Comparison of ENCODE assay signal across 8 mouse cellular contexts in genomic region chr11:120437152-120437856, GRCm38 (mm10). TPM values are rescaled to one million over a fixed set of nuclear protein-coding genes. Genes with fewer than 3 reads are reported as not detected.
A peak's percentile ranks its signal among the peaks of the same experiment; 100 is the strongest.
DNase-seq lines count a peak whose midpoint lies in the region; ATAC-seq and TF ChIP-seq lines count a peak whose summit lies in the region.

TSS of gene Nploc4 (minus strand) at chr11:120437708.

- intact Hi-C loops in heart, postnatal 10 days (cut with DNase I): no loop called here

- TF ChIP-seq CTCF in stomach, postnatal 0 days (IDR thresholded peaks at IDR 0.05; ENCODE audit: low read depth): peak; percentile 32; the same call in 1 of the 2 replicates

- H3K9me3 ChIP-seq in forebrain, embryonic 14.5 days (replicated peaks; ENCODE audit: control insufficient read depth, low read length): no peaks in the 10 kb centered on the region
- H3K9me3 ChIP-seq in liver, embryonic 15.5 days (replicated peaks): no peaks in the 10 kb centered on the region
- H3K9me3 ChIP-seq in neural tube, embryonic 11.5 days (ENCODE audit: control insufficient read depth, low read length): no peaks in the 10 kb centered on the region
- H3K9me3 ChIP-seq in stomach, postnatal 0 days (ENCODE audit: control insufficient read depth, low read length): no peaks in the 10 kb centered on the region

- no peaks in the 10 kb centered on the region for H3K27me3 ChIP-seq in forebrain, embryonic 14.5 days (replicated peaks; ENCODE audit: control insufficient read depth, insufficient read depth, low read length)
- H3K27me3 ChIP-seq in liver, embryonic 15.5 days: no peaks in the 10 kb centered on the region
- no peaks in the 10 kb centered on the region for H3K27me3 ChIP-seq in neural tube, embryonic 11.5 days (ENCODE audit: control insufficient read depth, insufficient read depth, low read length)
- H3K27me3 ChIP-seq in stomach, postnatal 0 days (ENCODE audit: control insufficient read depth, insufficient read depth, low read length): no peaks in the 10 kb centered on the region

- H3K4me2 ChIP-seq in forebrain, embryonic 14.5 days (ENCODE audit: low read length): peak within 1 kb of the TSS; percentile 87
- H3K4me2 ChIP-seq in liver, embryonic 15.5 days: peak within 1 kb of the TSS; percentile 76
- H3K4me2 ChIP-seq in neural tube, embryonic 11.5 days (ENCODE audit: low read depth): peak within 1 kb of the TSS; percentile 75
- H3K4me2 ChIP-seq in stomach, postnatal 0 days (replicated peaks; ENCODE audit: low read depth): peak within 1 kb of the TSS; percentile 80

- no peak for TF ChIP-seq EP300 in stomach, postnatal 0 days (optimal IDR thresholded peaks at IDR 0.05)

- H3K4me1 ChIP-seq in forebrain, embryonic 14.5 days (ENCODE audit: control insufficient read depth, insufficient read depth, low read length): peaks cover 11% of the 10 kb centered on the region
- H3K4me1 ChIP-seq in liver, embryonic 15.5 days (replicated peaks): peaks cover 15% of the 10 kb centered on the region
- H3K4me1 ChIP-seq in neural tube, embryonic 11.5 days (ENCODE audit: control insufficient read depth, insufficient read depth, low read length): peaks cover 12% of the 10 kb centered on the region
- no peaks in the 10 kb centered on the region for H3K4me1 ChIP-seq in stomach, postnatal 0 days (replicated peaks; ENCODE audit: control insufficient read depth, insufficient read depth)

- peak within 1 kb of the TSS; percentile 58; the same call in 1 of the 2 replicates for H3K27ac ChIP-seq in forebrain, embryonic 14.5 days (ENCODE audit: low read depth, low read length)
- peak within 1 kb of the TSS; percentile 95 for H3K27ac ChIP-seq in liver, embryonic 15.5 days (replicated peaks)
- peak within 1 kb of the TSS; percentile 64; the same call in 1 of the 2 replicates for H3K27ac ChIP-seq in neural tube, embryonic 11.5 days (ENCODE audit: low read depth, low read length)
- H3K27ac ChIP-seq in stomach, postnatal 0 days (replicated peaks): peak within 1 kb of the TSS; percentile 86

- H3K4me3 ChIP-seq in forebrain, embryonic 14.5 days (ENCODE audit: low read depth, low read length): peak within 1 kb of the TSS; percentile 90
- H3K4me3 ChIP-seq in liver, embryonic 15.5 days (replicated peaks): peak within 1 kb of the TSS; percentile 81
- peak within 1 kb of the TSS; percentile 99 for H3K4me3 ChIP-seq in neural tube, embryonic 11.5 days (ENCODE audit: low read depth, low read length)
- H3K4me3 ChIP-seq in stomach, postnatal 0 days (ENCODE audit: low read depth, low read length): peak within 1 kb of the TSS; percentile 99

- peak; percentile 90 for DNase-seq in ES-CJ7 (ENCODE audit: low read depth, low spot score)
- peak; percentile 84 for DNase-seq in cerebellum, adult 11 months
- peak; percentile 88 for DNase-seq in forebrain, embryonic 14.5 days (ENCODE audit: low spot score)
- peak; percentile 93 to 95 for DNase-seq in heart, postnatal 10 days
- peak; percentile 94 to 96 for DNase-seq in kidney, postnatal 4 days
- DNase-seq in neural tube, embryonic 11.5 days (ENCODE audit: low spot score): peak; percentile 94
- DNase-seq in stomach, postnatal 0 days (ENCODE audit: low spot score): peak; percentile 90

- peak within 1 kb of the TSS; percentile 97 for H3K9ac ChIP-seq in forebrain, embryonic 14.5 days (ENCODE audit: low read length)
- peak within 1 kb of the TSS; percentile 95 for H3K9ac ChIP-seq in liver, embryonic 15.5 days
- peak within 1 kb of the TSS; percentile 98 for H3K9ac ChIP-seq in neural tube, embryonic 11.5 days (ENCODE audit: low read length)
- H3K9ac ChIP-seq in stomach, postnatal 0 days (ENCODE audit: low read length): peak within 1 kb of the TSS; percentile 95

- under 1% methylated on average over 76 of the region's 77 CpGs for WGBS in forebrain, embryonic 14.5 days
- under 1% methylated on average over 77 of the region's 77 CpGs for WGBS in liver, embryonic 15.5 days (ENCODE audit: insufficient replicate concordance)
- WGBS in neural tube, embryonic 11.5 days: under 1% methylated on average over 55 of the region's 77 CpGs
- WGBS in stomach, postnatal 0 days: 2% methylated on average over 55 of the region's 77 CpGs

- peaks cover 26% of the 10 kb centered on the region for H3K36me3 ChIP-seq in forebrain, embryonic 14.5 days (ENCODE audit: control insufficient read depth, insufficient read depth, low read length)
- H3K36me3 ChIP-seq in liver, embryonic 15.5 days (replicated peaks): peaks cover 35% of the 10 kb centered on the region
- peaks cover 6% of the 10 kb centered on the region for H3K36me3 ChIP-seq in neural tube, embryonic 11.5 days (ENCODE audit: control insufficient read depth, insufficient read depth, low read length)
- peaks cover 8% of the 10 kb centered on the region for H3K36me3 ChIP-seq in stomach, postnatal 0 days (ENCODE audit: control insufficient read depth, insufficient read depth, low read length)

- ATAC-seq in forebrain, embryonic 14.5 days: peak; percentile 92
- ATAC-seq in liver, embryonic 15.5 days (ENCODE audit: insufficient read depth): peak; percentile 93
- ATAC-seq in neural tube, embryonic 11.5 days (ENCODE audit: insufficient read depth, low FRiP score, low TSS enrichment): peak; percentile 81
- peak; percentile 86 for ATAC-seq in stomach, postnatal 0 days (ENCODE audit: low FRiP score, low TSS enrichment)

RNA-seq across cellular contexts. Expression of gene Nploc4, which starts in this region (rescaled TPM):
- 29.9 and 30.8 TPM in 2 replicates for polyA plus RNA-seq in forebrain, embryonic 14.5 days (2014; fragmentation: Nextera tagmentation; extraction: Ambion mirVana)
- 10 to 100 TPM; 53.9 to 59.6 TPM for total RNA-seq in heart, postnatal 10 days (2021)
- polyA plus RNA-seq in liver, embryonic 15.5 days (2015; fragmentation: Nextera tagmentation; extraction: Ambion mirVana): 20.6 and 24.3 TPM in 2 replicates
- 44.7 and 51.0 TPM in 2 replicates for polyA plus RNA-seq in neural tube, embryonic 11.5 days (2014; fragmentation: Nextera tagmentation; extraction: Ambion mirVana)
- polyA plus RNA-seq in stomach, postnatal 0 days (2015; fragmentation: Nextera tagmentation; extraction: Ambion mirVana): 15.7 and 17.9 TPM in 2 replicates

Comparison
In these comparisons a context has a peak if more than half of its experiments do, and no peak if none do; other contexts are left out.
1. Peak in every context shown above with its lines: DNase-seq, ATAC-seq, H3K4me3 ChIP-seq and H3K27ac ChIP-seq.